Mouse (Mus musculus): ENCODE measurements around the gene Oaz2.
A peak's percentile ranks its signal among the peaks of the same experiment; 100 is the strongest.
"Not testable (repeated sequence)": the region's sequence is repeated elsewhere in the genome, so short reads cannot be mapped to it uniquely, and the experiment has no call there.

The Oaz2 gene

DNA sequence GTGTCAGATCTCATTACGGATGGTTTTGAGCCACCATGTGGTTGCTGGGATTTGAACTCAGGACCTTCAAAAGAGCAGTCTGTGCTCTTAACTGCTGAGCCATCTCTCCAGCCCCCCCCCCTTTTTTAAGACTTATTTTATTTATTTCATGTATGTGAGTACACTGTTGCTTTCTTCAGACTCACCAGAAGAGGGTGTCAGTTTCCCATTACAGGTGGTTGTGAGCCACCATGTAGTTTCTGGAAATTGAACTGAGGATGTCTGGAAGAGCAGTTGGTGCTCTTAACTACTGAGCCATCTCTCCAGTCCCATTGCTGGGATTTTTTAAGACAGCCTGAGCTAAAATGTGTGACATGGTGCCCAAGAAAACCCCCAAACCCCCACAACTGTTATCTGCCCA lies 15.8 kb upstream of the Oaz2 start:
- DNase-seq (ENCODE audit: low spot score in 2 of 2), result not testable (repeated sequence)

DNA sequence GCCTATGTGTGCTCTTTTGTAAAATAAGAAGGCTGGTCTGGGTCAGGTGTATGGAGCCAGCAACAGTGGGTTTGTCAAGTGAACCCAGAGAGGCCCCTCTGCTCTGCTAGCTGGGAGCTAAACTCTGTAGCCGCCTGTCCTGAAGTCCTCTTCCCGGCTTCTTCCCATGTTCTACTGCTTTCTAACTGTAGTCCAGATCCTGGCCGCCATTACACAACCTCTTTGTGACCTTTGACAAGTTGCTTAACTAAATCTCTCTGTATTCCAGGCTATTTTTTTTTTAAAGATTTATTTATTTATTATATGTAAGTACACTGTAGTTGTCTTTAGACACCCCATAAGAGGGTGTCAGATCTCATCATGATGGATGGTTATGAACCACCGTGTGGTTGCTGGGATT lies 14.1 kb upstream of the Oaz2 start:
- no peak for DNase-seq (ENCODE audit: low spot score in 2 of 2)

DNA sequence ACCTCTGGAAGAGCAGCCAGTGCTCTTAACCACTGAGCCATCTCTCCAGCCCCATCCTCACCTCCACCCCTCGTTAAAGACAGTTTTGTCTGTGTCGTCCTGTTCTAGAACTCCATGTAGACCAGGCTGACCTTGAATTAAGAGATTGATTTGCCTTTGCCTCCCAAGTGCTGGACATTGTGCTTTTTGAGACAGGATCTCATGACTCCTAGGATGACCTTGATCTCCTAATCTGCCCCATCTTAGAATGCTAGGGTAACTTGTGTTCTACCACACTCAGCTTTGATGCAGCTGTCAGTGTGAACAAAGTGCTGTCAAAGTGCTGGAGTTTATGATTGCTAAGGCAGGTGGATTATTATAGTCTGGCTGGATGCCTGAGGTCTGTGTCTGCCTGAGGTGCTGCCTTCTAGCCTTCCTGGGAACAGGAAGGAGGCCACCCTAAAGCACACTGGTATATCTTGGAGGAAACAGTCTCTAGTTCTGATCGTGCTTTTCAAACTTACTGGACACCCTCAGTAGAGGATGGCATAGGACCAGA lies 13.0 kb upstream of the Oaz2 start:
- DNase-seq (ENCODE audit: low spot score in 2 of 2), result no peak

DNA sequence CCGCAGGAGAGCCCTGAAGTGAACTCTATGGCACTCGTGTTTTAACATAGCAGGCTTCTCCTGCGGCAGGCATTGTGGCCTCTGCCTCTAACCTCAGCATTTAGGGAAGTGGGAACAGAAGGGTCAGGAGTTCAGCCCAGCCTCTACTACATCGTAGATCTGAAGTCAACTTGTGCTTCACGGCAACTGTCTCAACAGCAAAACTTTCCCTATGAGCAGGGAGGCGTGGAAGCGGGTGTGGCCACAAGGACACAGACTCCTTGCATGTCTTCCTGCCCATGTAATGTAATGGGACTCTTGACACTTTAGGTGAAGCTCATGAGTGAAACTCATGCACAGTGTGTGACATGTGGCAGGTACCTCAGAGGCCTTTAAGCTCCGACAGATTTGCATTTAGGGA lies 12.3 kb upstream of the Oaz2 start:
- DNase-seq (ENCODE audit: low spot score in 2 of 2), result no peak

DNA sequence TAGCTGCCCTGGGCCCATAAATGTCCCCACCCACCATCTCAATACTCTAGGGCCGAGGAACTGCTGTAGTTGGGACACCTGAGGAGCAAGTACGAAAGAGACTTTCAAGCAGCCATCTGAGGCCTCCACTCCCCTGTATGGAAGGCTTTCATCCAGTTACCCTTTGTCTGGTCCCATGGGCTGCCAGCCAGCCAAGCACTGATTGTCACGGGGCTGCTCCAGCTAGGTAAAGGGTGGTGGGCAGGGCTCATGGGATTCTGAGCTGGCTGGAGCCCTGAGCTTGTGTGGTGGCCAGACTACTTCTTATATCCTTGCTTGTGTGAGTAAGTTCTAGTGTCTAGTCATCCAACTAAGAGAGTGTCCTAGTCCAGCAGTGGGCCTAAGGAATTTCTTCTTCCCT lies 10.6 kb upstream of the Oaz2 start:
- DNase-seq (ENCODE audit: low spot score in 2 of 2), result no peak

DNA sequence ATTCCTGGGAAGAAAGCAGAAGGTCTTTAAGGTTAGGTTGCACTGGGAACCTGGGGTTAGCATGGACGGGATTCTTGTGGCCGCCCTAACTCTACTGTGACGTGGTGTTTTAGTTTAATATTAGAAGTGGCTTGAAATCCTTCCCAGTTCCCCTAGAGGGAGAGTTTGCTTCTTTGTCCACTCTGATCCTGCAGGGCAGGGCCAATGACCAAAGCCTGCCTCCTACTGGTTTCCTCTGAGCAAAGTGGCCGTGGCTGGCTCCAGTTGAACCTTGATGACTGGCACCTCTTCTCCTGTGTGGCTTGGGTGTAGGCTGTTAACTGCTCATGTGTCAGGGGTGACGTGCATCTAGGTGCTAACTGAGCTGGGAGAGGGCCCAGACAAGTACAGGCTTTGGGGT lies 6.8 kb upstream of the Oaz2 start:
- no peak for DNase-seq (ENCODE audit: low spot score in 2 of 2)

DNA sequence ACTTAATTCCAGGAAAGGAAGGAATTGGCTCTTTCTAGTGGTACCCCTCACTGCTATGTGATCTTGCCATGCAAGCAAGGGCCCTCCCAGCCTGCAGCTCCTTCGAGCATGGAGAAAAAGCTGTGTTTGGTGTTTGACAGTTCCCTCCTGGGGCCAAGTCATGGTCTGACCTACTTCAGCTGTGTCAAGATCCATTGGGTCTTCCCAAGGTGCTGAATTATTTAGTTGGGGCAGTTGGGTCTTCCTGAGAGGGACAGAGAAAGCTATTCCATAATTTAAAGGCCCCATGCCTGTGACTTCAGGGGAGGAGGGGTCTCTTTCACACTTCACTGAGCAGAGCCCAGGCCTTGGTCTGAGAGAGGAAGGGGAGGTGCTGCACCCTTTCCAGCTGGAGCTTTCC lies 6.3 kb upstream of the Oaz2 start:
- DNase-seq (ENCODE audit: low spot score in 2 of 2), result no peak

DNA sequence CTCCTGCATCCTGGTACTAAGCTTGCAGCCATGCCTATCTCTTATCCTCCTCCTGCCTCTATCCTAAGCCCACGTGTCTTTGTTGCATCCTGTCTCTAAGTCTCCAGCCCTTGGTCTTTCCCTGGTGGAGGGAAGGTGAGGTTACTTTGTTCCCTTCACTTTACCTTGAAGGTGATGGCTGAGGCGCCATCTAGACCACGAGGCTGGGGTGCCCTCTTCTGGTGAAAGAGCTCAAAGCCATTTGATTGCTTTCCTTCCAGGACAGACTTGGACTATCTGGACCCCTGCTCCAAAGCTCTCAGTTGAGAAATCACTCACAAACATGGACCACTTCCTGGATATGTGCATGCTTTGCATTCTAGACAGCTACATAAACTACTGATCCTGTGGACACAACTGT lies 3.6 kb upstream of the Oaz2 start:
- DNase-seq (ENCODE audit: low spot score in 2 of 2), result peak in 1 of 2 experiments; percentile 53

DNA sequence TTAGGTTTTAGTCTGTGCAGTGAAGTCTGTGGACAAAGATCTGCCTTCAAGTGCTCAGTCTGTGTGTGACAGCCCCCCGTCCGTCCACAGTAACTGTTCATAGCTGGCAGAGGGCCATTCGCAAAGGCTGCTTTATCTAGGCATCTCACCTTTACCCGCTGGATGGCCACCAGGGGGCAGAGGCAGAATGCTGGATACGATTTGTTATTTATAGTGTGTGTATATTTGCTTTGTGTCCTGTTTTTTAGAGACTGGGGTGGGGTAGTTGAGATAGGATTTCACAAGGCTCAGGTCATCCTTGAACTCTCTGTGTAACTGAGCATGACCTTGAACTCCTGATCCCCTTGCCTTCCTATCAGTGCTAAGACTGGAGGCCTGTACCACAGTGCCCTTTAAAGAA lies 1.8 kb upstream of the Oaz2 start:
- DNase-seq (ENCODE audit: low spot score in 2 of 2), result peak in 1 of 2 experiments; percentile 46

DNA sequence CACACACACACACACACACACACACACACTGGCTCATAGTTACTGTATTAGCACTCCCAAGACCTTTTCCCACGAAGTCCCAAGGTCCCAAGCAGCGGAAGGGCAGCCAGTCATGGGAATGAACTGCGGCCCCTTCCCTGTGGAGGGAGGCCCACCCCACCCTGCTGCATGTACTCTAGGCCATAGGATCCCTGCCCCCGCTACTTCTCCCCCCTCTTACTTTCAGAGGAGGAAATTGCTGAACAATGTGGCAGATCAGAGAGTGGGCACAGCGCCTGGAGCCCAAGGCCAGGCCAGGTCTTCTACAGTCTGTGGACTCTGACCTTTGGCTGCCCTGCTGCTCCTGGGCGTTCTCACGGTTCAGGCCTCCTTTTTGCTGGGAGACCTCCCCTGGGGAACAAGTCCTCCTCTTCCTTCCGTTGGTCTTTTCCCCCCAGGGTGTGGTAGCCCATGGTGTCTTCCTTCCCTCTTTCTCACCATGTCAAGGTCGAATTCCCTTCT lies 3.7 kb downstream of the Oaz2 start:
- DNase-seq (ENCODE audit: low spot score in 2 of 2), result no peak

DNA sequence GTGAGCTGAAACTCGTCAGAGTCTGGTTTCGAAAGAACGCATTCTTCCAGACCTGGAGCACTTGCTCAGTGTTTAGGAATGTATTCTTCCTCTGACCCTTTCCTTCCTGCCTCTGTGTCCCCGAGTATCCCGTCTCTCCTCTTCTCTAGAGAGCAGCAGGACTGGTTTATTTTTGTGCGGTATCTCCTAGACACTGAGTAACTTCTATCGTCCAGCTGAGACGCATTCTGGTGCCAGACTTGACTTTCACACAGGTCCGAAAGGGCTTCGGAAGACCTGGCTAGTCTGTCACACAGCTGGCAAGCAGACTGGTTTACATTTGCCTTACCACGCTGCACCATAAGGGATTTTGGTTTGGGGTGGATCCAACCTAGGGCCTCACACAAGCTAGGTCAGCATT lies 5.2 kb downstream of the Oaz2 start:
- DNase-seq (ENCODE audit: low spot score in 2 of 2), result no peak

DNA sequence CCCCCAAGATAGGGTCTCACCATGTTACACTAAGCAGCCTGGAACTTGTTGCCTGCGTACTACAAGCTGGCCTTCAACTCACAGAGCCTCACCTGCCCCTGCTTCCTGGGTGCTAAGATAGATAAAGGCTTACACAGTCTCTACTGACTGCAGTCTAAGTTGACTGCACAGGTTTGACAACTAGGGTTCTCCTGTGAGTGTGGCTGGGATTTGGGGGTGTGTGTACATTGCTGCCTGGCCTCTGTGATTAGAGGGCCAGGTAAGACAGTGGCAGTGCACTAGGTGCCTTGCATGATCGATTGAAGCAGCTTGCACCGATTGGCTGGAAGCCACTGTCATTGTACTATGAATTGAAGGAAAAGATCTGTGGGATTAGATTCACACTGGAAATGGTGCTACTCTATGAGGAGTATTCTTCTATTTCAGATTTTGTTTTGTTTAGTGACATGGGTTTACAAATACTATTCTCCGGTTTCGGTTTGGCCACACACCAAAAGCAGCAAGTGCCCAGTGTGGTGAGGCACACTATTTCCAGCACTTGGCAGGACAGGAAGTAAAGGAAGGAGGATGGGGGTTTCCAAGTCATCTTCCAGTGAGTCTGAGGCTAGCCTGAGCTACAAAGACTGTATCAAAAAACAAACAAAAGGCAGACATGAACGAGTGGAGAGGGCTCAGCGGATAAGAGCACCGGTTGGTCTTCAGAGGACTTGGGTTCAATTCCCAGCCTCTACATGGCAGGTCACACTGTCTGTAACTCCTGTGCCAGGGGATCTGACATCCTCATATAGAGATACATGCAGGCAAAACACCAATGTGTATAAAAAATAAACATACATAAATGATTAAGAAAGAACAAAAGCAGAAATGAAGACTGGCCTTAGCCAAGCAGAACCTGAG lies 7.9 kb downstream of the Oaz2 start:
- no peak for DNase-seq (ENCODE audit: low spot score in 2 of 2)

DNA sequence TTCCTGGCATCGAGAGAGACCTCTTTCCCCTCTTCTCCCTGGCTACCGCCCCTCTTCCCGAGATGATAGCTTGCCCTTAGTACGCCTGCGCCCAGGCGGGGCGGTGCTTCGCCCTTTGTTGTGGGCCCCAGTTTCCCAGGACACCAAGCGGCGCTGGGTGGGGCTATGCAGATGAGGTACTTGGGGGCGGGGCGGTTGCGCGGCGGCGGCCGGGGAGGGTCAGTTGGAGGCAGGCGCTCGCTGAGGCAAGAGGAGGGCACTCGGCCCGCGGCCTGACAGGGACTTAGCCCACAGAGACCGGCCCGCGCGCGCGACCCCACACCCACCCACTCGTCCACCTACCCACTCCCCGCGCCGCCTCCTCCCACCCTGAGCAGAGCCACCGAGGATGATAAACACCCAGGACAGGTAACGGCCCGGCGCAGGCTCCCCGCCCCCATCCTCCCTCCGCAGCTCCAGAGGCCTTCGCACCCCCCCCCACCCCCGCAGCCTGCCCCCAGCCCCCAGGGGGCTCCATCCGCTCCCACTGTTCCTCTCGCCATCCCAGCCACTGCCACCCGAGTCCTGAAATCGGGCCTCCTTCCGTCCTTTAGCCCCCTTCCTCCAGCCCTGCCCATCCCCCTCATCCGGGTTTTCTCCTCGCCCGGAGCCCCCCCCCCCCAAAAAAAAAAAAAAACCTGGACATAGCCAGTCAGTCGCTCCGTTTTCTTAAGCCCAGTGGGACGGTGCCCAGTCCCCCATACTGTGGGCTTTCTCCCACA lies 8.7 kb downstream of the Oaz2 start:
- peak; percentile 89 to 94 for DNase-seq (ENCODE audit: low spot score in 2 of 2)

DNA sequence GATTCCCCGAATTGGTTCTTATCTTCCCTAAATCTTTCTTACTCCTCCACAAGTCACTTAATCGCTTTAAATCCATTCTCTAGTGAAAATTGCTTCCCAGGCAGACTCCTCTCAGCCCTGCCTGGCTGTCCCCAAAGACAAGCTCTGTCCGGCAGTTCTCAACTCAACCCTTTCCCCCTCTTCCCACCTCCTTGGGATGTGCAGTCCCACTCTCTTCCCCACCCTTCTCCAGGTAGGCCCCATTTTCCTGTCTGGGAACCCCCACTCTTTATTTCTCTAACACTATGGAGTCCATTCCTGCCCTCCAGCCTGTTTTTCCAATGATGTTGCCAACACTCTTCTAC lies 9.3 kb downstream of the Oaz2 start:
- no peak for DNase-seq (ENCODE audit: low spot score in 2 of 2)

DNA sequence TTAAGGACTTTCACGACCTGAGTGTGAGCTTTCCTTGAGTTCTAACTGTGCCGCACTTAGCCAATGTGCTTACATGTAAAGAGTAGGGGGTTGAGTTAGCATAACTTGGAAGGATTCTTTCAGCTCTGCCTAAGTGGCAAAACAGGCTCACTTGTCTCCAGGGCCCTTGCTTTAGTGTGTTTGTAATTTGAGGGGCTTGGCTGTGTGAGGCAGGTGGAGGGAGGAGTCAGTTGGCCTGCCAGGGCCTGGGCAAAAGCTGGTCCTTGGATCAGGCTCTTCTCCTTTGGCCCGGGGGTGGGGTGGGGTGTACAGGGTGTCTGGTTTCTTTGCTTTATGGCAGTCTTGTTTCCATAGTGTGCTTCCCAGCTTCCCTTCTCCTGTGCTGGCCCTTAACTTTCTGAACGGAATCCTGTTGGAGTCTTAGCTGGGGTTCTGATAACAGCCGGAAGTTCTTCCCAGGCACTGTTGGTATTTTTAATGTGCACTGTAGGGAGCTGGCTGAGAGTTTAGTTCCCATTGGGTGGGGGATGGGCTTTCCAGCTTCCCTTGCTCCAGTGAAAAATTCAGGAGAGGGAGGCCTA lies 11.5 kb downstream of the Oaz2 start:
- DNase-seq (ENCODE audit: low spot score in 2 of 2), result peak in 1 of 2 experiments; percentile 24

DNA sequence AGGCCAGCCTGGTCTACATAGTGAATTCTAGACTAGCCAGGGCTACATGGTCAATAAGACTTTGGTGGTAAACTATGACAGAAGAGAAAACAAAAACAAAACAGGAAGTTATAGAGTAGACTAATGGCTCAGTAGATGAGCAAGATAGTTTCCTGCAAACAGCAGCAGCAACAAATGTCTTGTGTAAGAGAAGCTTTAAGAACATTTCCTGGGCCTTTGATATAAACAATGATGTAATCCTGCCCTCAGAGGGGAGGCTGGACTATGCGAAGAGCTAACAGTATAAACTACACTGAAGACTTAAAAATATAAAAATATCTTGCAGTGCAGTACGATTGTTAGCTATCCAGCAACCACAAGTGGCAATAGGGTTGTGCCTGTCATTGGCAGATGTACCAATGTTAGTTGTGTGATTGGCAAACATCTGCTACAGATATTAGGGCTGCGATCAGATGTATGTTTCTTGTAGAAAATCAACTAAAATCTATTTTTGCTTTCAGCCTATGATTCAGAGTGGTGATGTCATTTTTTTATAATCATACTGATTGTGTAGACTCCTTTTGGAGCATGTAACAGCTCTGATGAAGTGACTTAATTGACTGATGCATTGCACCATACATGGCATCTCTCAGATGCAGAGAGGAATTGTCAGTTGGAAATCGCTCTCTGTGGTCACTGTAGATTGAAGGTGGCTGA lies 13.3 kb downstream of the Oaz2 start:
- DNase-seq (ENCODE audit: low spot score in 2 of 2), result no peak

DNA sequence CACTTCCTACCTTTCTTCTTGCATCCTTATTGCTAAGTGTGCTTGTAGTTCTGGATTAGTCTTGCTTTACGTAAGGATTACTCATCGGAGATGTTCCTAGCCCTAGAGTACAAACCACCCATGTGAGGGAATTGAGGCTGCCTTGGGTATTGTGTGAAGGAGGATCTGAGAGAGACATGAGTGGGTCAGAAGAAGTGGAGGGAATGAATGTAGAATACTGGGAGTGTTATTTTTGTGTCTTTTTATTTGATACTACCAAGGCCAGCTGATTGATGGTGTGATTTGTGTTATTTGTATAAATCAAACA lies 13.8 kb downstream of the Oaz2 start:
- DNase-seq (ENCODE audit: low spot score in 2 of 2), result no peak

DNA sequence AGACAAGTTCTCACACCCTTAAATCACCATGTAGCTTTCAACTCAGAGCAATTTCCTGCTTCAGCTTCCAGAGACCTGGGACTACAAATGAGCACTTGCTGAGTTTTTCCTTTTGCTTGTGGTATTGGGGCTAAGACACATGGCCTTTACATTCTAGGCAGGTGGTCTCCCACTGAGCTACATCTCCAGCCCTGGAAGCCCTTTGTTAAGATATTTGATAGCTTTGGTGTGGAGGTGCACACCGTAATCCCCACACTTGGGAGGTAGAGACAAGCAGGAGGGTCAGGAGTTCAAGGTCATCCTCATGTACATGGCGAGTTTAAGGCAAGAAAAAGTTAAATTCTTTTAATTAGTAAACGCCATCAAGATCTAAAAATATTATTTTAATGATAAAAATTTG lies 14.4 kb downstream of the Oaz2 start:
- DNase-seq (ENCODE audit: low spot score in 2 of 2), result no peak

DNA sequence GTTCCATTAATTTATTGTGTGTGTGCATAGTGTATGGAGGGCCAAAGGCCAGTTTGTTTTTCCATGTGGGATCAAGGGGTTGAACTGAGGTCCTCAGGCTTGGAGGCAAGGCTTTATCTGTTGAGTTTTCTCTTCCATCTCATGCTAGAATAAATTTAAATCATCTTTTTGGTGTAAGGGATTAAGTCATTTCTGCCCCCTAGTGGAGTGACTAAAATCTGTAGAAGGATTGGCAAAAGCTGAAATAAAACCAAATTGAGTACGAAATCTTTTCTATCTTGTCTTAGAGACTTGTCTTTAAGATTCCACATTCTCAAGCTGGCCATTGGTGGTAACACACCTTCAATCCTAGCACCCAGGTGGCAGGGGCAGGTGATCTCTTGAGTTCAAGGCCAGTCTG lies 15.2 kb downstream of the Oaz2 start:
- DNase-seq (ENCODE audit: low spot score in 2 of 2), result no peak

DNA sequence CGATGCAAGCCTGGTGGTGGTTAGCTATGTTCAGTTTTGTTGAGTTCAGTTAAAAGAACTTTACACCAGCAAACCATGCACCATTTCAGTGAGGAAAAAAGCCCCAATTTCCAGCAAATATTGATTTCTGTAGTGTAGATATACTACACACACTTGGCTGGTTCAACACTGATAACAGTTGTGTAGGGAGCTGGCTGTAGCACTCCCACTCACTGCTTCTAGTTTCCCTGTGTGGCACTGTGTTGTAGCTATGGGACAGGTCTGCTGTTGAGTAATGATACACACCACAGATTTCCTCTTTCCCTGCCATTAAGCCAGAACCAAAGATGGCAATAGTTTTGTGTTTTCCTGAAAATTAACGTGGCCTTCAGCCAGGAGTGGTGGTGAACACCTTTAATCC lies 16.9 kb downstream of the Oaz2 start:
- no peak for DNase-seq (ENCODE audit: low spot score in 2 of 2)

DNA sequence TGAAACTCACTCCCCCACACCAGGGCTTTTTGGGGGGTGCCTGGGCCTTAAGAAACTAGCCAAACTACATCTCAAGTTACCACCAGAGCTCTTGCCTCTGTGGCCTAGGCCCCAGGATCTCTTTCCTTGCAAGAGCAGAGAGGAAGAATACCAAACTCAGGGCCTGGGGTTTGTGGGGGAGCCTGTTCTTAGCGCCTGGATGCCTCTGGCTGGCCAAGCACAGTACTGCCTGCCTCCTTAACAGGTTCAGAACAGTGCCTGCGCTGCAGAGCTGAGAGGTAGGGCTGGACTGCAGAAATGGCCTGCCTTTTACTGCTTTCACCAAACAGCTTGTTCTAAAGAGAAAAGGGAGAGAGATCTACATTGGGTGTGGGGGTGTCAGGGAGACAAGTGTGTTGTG lies 22.1 kb downstream of the Oaz2 start:
- not testable (repeated sequence) for DNase-seq (ENCODE audit: low spot score in 2 of 2)

DNA sequence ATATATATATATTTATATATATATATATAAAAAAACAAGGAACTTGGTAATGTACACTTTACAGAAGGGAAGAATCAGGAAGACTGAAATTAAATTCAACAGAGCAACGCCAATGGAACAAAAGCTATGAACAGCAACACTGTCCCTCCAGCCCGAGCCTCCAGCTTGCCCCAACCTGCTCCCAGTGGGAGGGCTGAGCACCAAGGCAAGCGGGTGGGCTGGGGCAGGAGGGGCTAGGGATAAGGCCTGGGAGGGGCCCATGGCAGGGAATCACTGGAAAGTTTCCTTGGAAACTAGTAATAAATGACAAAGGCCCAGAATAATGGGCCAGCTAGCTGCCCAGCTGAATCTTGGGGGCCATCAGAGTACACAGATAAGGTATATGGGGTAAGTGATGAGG lies 24.7 kb downstream of the Oaz2 start:
- no peak for DNase-seq (ENCODE audit: low spot score in 2 of 2)
